Mouse (Mus musculus) brain, embryonic 14.5 days (tissue): Measurements from ENCODE around the gene Ush2a. TPM values are rescaled to one million over a fixed set of nuclear protein-coding genes. Genes with fewer than 3 reads are reported as not detected.

Source experiments
- DNase-seq: peaks from one replicate; pipeline ENCODE4 v3.0.0-alpha.2; 2011; ENCODE audit warnings: low read depth
- CTCF ChIP-seq: fragments of 200-500 bp; IDR thresholded peaks from 2 replicates; pipeline ENCODE4 v1.5.1; 2012; ENCODE audit warnings: inconsistent platforms, mild to moderate bottlenecking, moderate library complexity, borderline replicate concordance; ENCODE audit not compliant: insufficient read depth, insufficient read length; ENCODE audit errors: extremely low read depth
- POLR2A ChIP-seq: fragments of 200-500 bp; IDR thresholded peaks from 2 replicates; pipeline ENCODE4 v1.6.1; 2012; ENCODE audit warnings: mild to moderate bottlenecking, inconsistent platforms, borderline replicate concordance; ENCODE audit not compliant: poor library complexity, insufficient read depth, insufficient read length, severe bottlenecking; ENCODE audit errors: extremely low read depth
- polyA plus RNA-seq: library from polyadenylated mRNA; depleted of rRNA; stranded (reverse); fragments of >200 nt; gene quantifications from 2 replicates; pipeline ENCODE4 v1.2.3, GENCODE M21; 2012; rRNA removed

The Ush2a gene
- 0.20 and 0.29 TPM in 2 replicates for polyA plus RNA-seq

- DNase-seq: peak; percentile 78
- TF ChIP-seq POLR2A: no peak
- no peak for TF ChIP-seq CTCF
These were observed at the start of gene Ush2a for GRCm38 (mm10) chr1:188261903-188262682. Gene Ush2a, plus strand, starts transcription at chr1:188262023.

- TF ChIP-seq POLR2A: no peak
- TF ChIP-seq CTCF: no peak
- DNase-seq: peak; percentile 16
These were observed 46.8 kb upstream of the Ush2a start for GRCm38 (mm10) chr1:188214885-188215611.

GRCm38 (mm10) chr1:188221226-188221792, 40.5 kb upstream of the Ush2a start:
- DNase-seq: no peak
- no peak for TF ChIP-seq POLR2A
- no peak for TF ChIP-seq CTCF

GRCm38 (mm10) chr1:188233036-188233724, 28.6 kb upstream of the Ush2a start:
- TF ChIP-seq CTCF: no peak
- no peak for TF ChIP-seq POLR2A
- DNase-seq: no peak

GRCm38 (mm10) chr1:188238636-188239035, 23.2 kb upstream of the Ush2a start:
- DNase-seq: no peak
- TF ChIP-seq POLR2A (no peak), CTCF (no peak)

GRCm38 (mm10) chr1:188241766-188242165, 20.1 kb upstream of the Ush2a start:
- no peak for DNase-seq
- TF ChIP-seq POLR2A (no peak), CTCF (no peak)

GRCm38 (mm10) chr1:188257500-188257899, 4.3 kb upstream of the Ush2a start:
- TF ChIP-seq POLR2A (no peak), CTCF (no peak)

GRCm38 (mm10) chr1:188260259-188261107, 1.3 kb upstream of the Ush2a start:
- peak; percentile 25; the same call in 1 of the 2 replicates for TF ChIP-seq CTCF
- TF ChIP-seq POLR2A: no peak
- peak; percentile 76 for DNase-seq

More at GRCm38 (mm10) chr1:188257500-188257899, 4.3 kb upstream of the Ush2a start:
- no peak for DNase-seq

GRCm38 (mm10) chr1:188267127-188267722, 5.4 kb downstream of the Ush2a start:
- TF ChIP-seq CTCF (no peak), POLR2A (no peak)
- DNase-seq: no peak

- DNase-seq: peak; percentile 78
- no peak for TF ChIP-seq CTCF
- TF ChIP-seq POLR2A: no peak
These were observed 7.2 kb downstream of the Ush2a start for GRCm38 (mm10) chr1:188269071-188269470.

- no peak for TF ChIP-seq CTCF
- no peak for TF ChIP-seq POLR2A
- no peak for DNase-seq
These were observed 51.5 kb downstream of the Ush2a start for GRCm38 (mm10) chr1:188313303-188313702.
